Mouse (Mus musculus) T-helper 17 cell (primary cell): ENCODE results near the gene Hmga2.

ENCODE experiments used
- in situ Hi-C, 2 experiments: fragments of 300-600 bp; cut with MboI, MseI; formaldehyde crosslinking; loops; 1 replicate in 1 of 2; 2 replicates in 1 of 2; pipeline ENCODE4 v1.15.1; 2025; ENCODE audit warnings: high pct_unique_total_duplicates in 2 of 2

Hmga2 gene

GRCm38 (mm10) chr10:120426086-120426610 is 50.1 kb downstream of the Hmga2 start:
- in situ Hi-C loops: no loop called here

- in situ Hi-C loops: no loop called here
These were observed 52.3 kb downstream of the Hmga2 start for GRCm38 (mm10) chr10:120424015-120424414.

GRCm38 (mm10) chr10:120423256-120423655 is 53.0 kb downstream of the Hmga2 start:
- in situ Hi-C loops: no loop called here

GRCm38 (mm10) chr10:120422820-120423219 is 53.4 kb downstream of the Hmga2 start:
- in situ Hi-C loops: no loop called here

GRCm38 (mm10) chr10:120422050-120422449 is 54.2 kb downstream of the Hmga2 start:
- in situ Hi-C loops: no loop called here

- in situ Hi-C loops: no loop called here
These were observed 55.2 kb downstream of the Hmga2 start for GRCm38 (mm10) chr10:120420971-120421629.

GRCm38 (mm10) chr10:120418738-120419523 is 57.3 kb downstream of the Hmga2 start:
- in situ Hi-C loops: no loop called here

- in situ Hi-C loops: no loop called here
These were observed 58.1 kb downstream of the Hmga2 start for GRCm38 (mm10) chr10:120418211-120418610.

- in situ Hi-C loops: no loop called here
These were observed 58.7 kb downstream of the Hmga2 start for GRCm38 (mm10) chr10:120417488-120418118.

- in situ Hi-C loops: no loop called here
These were observed 59.2 kb downstream of the Hmga2 start for GRCm38 (mm10) chr10:120417116-120417487.

GRCm38 (mm10) chr10:120416628-120417027 is 59.6 kb downstream of the Hmga2 start:
- in situ Hi-C loops: no loop called here

- in situ Hi-C loops: no loop called here
These were observed 64.1 kb downstream of the Hmga2 start for GRCm38 (mm10) chr10:120412215-120412614.

GRCm38 (mm10) chr10:120410958-120411357 is 65.3 kb downstream of the Hmga2 start:
- in situ Hi-C loops: no loop called here

GRCm38 (mm10) chr10:120409131-120409530 is 67.1 kb downstream of the Hmga2 start:
- in situ Hi-C loops: no loop called here

GRCm38 (mm10) chr10:120407230-120407629 is 69.0 kb downstream of the Hmga2 start:
- in situ Hi-C loops: no loop called here

GRCm38 (mm10) chr10:120406038-120406437 is 70.2 kb downstream of the Hmga2 start:
- in situ Hi-C loops: no loop called here

- in situ Hi-C loops: no loop called here
These were observed 70.9 kb downstream of the Hmga2 start for GRCm38 (mm10) chr10:120405322-120405721.

- in situ Hi-C loops: no loop called here
These were observed 73.3 kb downstream of the Hmga2 start for GRCm38 (mm10) chr10:120402966-120403365.

- in situ Hi-C loops: no loop called here
These were observed 74.5 kb downstream of the Hmga2 start for GRCm38 (mm10) chr10:120401787-120402186.

- in situ Hi-C loops: no loop called here
These were observed 76.3 kb downstream of the Hmga2 start for GRCm38 (mm10) chr10:120399846-120400510.

- in situ Hi-C loops: no loop called here
These were observed 77.5 kb downstream of the Hmga2 start for GRCm38 (mm10) chr10:120398745-120399144.

GRCm38 (mm10) chr10:120397211-120397631 is 79.0 kb downstream of the Hmga2 start:
- in situ Hi-C loops: no loop called here
